Mouse (Mus musculus) intestine, embryonic 14.5 days (tissue): ENCODE data around the gene Dlgap3. TPM values are rescaled to one million over a fixed set of nuclear protein-coding genes. Genes with fewer than 3 reads are reported as not detected.

Source experiments
- ATAC-seq: fragments of 200-750 bp; cut with Nextera tagmentation; replicated peaks from 2 replicates; pipeline ENCODE4 v1.8.0; 2017; ENCODE audit warnings: low read depth, moderate number of reproducible peaks, moderate TSS enrichment, moderate library complexity; ENCODE audit not compliant: low FRiP score, low TSS enrichment
- DNase-seq: peaks from one replicate; pipeline ENCODE4 v3.0.0-alpha.2; 2018; ENCODE audit warnings: low spot score
- H3K27ac ChIP-seq: fragments of 300-500 bp; sonication (generic); 2 replicates; pipeline ENCODE4 v1.5.1; 2014; ENCODE audit warnings: low read depth, mild to moderate bottlenecking, control low read depth
- H3K27me3 ChIP-seq: fragments of 300-500 bp; sonication (generic); replicated peaks from 2 replicates; pipeline ENCODE4 v1.6.1; 2014; ENCODE audit warnings: low read length, control low read depth; ENCODE audit not compliant: control insufficient read depth, insufficient read depth
- H3K36me3 ChIP-seq: fragments of 300-500 bp; sonication (generic); 2 replicates; pipeline ENCODE4 v1.6.1; 2014; ENCODE audit warnings: low read length, control low read depth; ENCODE audit not compliant: control insufficient read depth, insufficient read depth
- H3K4me1 ChIP-seq: fragments of 300-500 bp; sonication (generic); replicated peaks from 2 replicates; pipeline ENCODE4 v1.6.1; 2014; ENCODE audit warnings: low read length, control low read depth, mixed read lengths; ENCODE audit not compliant: control insufficient read depth, insufficient read depth
- H3K4me2 ChIP-seq: fragments of 300-500 bp; sonication (generic); 2 replicates; pipeline ENCODE4 v1.6.1; 2014; ENCODE audit warnings: low read length
- H3K4me3 ChIP-seq: fragments of 300-500 bp; sonication (generic); 2 replicates; pipeline ENCODE4 v1.5.1; 2014; ENCODE audit warnings: low read depth, low read length, control low read depth, mixed read lengths
- H3K9ac ChIP-seq: fragments of 300-500 bp; sonication (generic); 2 replicates; pipeline ENCODE4 v1.6.1; 2014; ENCODE audit warnings: mild to moderate bottlenecking, low read length
- H3K9me3 ChIP-seq: fragments of 300-500 bp; sonication (generic); 2 replicates; pipeline ENCODE4 v1.6.1; 2016; ENCODE audit warnings: low read length, control low read depth; ENCODE audit not compliant: control insufficient read depth
- WGBS: fragments of 180-500 bp; shearing (Covaris S2); extraction: QIAGEN DNeasy Blood & Tissue Kit; methylation state at CpG from one replicate; pipeline ENCODE4 v1.1.7; 2014; 5-methylcytosine and 5-hydroxymethylcytosine counted together
- polyA plus RNA-seq: library from polyadenylated mRNA; unstranded; fragments of >200 nt; fragmentation: Nextera tagmentation; extraction: Ambion mirVana; gene quantifications from 2 replicates; pipeline ENCODE4 v1.2.1, GENCODE M21; 2014

Dlgap3 gene
- polyA plus RNA-seq, 1 experiment from 2014 or later: 1.5 TPM

DNA sequence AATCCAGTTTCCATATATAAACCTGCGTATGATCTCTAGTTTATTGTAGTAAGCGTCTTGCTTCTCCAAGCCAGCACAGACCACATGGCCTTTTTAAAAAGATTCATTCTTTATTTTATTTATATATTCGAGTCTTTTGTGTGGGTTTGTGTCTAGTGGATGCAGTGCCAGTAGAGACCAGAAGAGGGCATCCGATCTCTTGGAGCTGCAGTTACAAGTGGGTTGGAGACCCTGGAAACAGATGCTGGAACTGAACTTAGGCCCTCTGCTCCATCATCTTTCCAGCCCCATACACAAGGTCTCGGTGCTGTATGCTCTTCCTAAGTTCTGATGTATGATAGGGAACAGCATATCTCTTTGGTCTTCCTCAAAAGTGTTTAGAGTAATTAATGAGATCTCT is 13.2 kb upstream of the Dlgap3 start:
- Histone ChIP-seq H3K27ac (no peak overlapping the region), H3K9ac (no peak overlapping the region), H3K9me3 (no peaks in the 10 kb centered on the region), H3K4me1 (no peaks in the 10 kb centered on the region), H3K27me3 (no peaks in the 10 kb centered on the region), H3K4me2 (no peak overlapping the region), H3K4me3 (no peak overlapping the region), H3K36me3 (no peaks in the 10 kb centered on the region)
- no peak for DNase-seq
- 64% methylated on average over 5 of the region's 5 CpGs for WGBS
- ATAC-seq: no peak

GRCm38 (mm10) chr4:127157746-127158145 is 11.3 kb upstream of the Dlgap3 start:
- no peak overlapping the region for H3K4me2 ChIP-seq
- no peaks in the 10 kb centered on the region for H3K36me3 ChIP-seq
- WGBS: 89% methylated on average over 4 of the region's 4 CpGs
- H3K27me3 ChIP-seq: no peaks in the 10 kb centered on the region
- no peak overlapping the region for H3K4me3 ChIP-seq
- H3K27ac ChIP-seq: no peak overlapping the region
- no peaks in the 10 kb centered on the region for H3K4me1 ChIP-seq
- DNase-seq: no peak
- no peaks in the 10 kb centered on the region for H3K9me3 ChIP-seq
- H3K9ac ChIP-seq: no peak overlapping the region
- ATAC-seq: no peak

DNA sequence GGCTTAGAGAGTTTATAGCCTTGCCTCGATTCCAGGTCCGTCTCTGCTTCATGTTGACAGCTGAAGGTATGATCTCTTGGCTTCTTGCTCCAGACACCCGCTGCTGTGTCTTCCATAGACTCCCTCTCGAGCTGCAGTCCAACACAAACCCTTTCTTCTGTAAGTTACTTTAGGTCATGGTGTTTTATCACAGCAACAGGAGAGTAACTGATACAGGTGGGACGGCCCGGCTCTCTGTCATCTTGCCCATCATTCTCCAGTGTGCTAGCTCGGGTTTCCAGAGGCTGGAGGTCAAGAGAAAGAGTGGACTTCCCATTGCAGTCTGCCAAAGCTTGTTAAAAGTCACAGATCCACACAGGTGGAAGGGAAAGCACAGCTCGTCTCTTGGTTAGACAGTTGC is 5.1 kb upstream of the Dlgap3 start:
- no peaks in the 10 kb centered on the region for H3K36me3 ChIP-seq
- H3K4me3 ChIP-seq: no peak overlapping the region
- H3K4me2 ChIP-seq: no peak overlapping the region
- no peak overlapping the region for H3K9ac ChIP-seq
- peaks cover 29% of the 10 kb centered on the region for H3K27me3 ChIP-seq
- no peak for ATAC-seq
- 71% methylated on average over 8 of the region's 8 CpGs for WGBS
- H3K9me3 ChIP-seq: no peaks in the 10 kb centered on the region
- DNase-seq: no peak
- H3K27ac ChIP-seq: no peak overlapping the region
- no peaks in the 10 kb centered on the region for H3K4me1 ChIP-seq

DNA sequence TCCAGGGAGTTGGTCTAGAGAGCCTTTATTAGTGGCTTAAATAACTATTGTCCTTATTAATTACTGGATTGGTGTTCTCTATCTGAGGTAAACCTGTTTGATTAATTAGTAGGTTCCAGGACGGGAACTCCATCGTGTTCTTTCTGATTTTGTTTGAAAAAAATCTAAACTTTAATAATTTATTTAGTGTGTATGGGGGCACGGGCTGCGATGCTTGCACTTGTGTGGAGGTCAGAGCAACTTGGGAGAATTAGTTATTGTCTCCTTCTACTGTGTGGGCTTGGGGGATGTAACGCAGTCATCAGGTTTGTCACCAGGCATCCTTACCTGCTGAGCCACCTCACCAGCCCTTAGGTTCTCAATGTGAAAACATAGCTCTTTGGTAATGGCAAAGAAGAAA is 1.9 kb upstream of the Dlgap3 start:
- Histone ChIP-seq H3K27ac (no peak overlapping the region), H3K27me3 (peaks cover 54% of the 10 kb centered on the region)
- no peak for ATAC-seq

GRCm38 (mm10) chr4:127167731-127168130 is 1.3 kb upstream of the Dlgap3 start:
- 18% methylated on average over 8 of the region's 8 CpGs for WGBS
- H3K4me3 ChIP-seq: no peak overlapping the region
- ATAC-seq (no peak), DNase-seq (no peak)
- H3K4me2 ChIP-seq: peak overlapping the region; percentile 99
- H3K9ac ChIP-seq: no peak overlapping the region
- no peaks in the 10 kb centered on the region for H3K9me3 ChIP-seq
- H3K36me3 ChIP-seq: no peaks in the 10 kb centered on the region
- no peak overlapping the region for H3K27ac ChIP-seq
- H3K4me1 ChIP-seq: no peaks in the 10 kb centered on the region; the same call in 1 of the 2 replicates
- H3K27me3 ChIP-seq: peaks cover 59% of the 10 kb centered on the region

More for the DNA sequence above, 1.9 kb upstream of the Dlgap3 start:
- no peaks in the 10 kb centered on the region; the same call in 1 of the 2 replicates for H3K4me1 ChIP-seq
- WGBS: 68% methylated on average over 5 of the region's 5 CpGs
- no peaks in the 10 kb centered on the region for H3K36me3 ChIP-seq
- H3K4me2 ChIP-seq: no peak overlapping the region
- no peak overlapping the region for H3K9ac ChIP-seq
- H3K9me3 ChIP-seq: no peaks in the 10 kb centered on the region
- DNase-seq: no peak
- no peak overlapping the region for H3K4me3 ChIP-seq

DNA sequence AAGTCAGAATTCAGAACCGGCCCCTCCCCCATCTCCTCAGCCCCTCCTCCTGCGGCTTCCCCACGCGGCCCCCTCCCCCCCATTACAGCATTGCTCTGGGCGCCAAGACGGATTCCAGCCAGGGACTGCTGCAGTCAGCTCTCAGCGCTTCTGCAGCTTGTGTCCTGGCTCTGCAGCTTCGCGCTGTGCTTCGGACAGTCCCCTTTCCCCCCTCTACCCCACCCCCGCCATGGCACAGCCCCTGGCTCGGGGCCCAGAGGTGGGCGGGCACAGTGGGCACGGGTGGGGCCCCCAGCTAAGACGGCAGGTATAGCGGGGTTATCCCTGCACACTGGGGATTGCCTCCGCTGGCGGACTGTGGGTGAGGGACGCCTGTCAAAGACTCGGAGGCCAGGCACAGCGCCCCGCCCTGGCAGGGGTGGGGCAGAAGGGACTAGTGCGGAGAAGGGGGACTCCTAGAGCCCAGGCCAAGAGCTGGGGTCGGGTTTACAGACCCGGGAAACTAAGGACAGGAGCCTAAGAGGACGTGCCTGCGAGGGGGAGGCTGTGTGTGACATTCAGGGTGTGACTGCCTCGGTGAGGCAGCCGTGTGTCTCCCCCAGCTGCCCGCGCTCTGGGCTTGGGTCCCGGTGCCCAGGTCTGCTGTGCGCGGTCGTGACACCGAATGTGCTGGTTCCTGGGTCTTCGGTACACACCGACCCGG is 642 bp upstream of the Dlgap3 start:
- no peaks in the 10 kb centered on the region for H3K9me3 ChIP-seq
- no peaks in the 10 kb centered on the region for H3K36me3 ChIP-seq
- H3K27ac ChIP-seq: no peak overlapping the region
- ATAC-seq (peak; percentile 68), DNase-seq (peak; percentile 81)
- 1% methylated on average over 39 of the region's 39 CpGs for WGBS
- H3K4me2 ChIP-seq: peak overlapping the region; percentile 99
- H3K27me3 ChIP-seq: peaks cover 59% of the 10 kb centered on the region
- peak overlapping the region; percentile 41 for H3K9ac ChIP-seq
- H3K4me3 ChIP-seq: peak overlapping the region; percentile 59
- no peaks in the 10 kb centered on the region; the same call in 1 of the 2 replicates for H3K4me1 ChIP-seq

DNA sequence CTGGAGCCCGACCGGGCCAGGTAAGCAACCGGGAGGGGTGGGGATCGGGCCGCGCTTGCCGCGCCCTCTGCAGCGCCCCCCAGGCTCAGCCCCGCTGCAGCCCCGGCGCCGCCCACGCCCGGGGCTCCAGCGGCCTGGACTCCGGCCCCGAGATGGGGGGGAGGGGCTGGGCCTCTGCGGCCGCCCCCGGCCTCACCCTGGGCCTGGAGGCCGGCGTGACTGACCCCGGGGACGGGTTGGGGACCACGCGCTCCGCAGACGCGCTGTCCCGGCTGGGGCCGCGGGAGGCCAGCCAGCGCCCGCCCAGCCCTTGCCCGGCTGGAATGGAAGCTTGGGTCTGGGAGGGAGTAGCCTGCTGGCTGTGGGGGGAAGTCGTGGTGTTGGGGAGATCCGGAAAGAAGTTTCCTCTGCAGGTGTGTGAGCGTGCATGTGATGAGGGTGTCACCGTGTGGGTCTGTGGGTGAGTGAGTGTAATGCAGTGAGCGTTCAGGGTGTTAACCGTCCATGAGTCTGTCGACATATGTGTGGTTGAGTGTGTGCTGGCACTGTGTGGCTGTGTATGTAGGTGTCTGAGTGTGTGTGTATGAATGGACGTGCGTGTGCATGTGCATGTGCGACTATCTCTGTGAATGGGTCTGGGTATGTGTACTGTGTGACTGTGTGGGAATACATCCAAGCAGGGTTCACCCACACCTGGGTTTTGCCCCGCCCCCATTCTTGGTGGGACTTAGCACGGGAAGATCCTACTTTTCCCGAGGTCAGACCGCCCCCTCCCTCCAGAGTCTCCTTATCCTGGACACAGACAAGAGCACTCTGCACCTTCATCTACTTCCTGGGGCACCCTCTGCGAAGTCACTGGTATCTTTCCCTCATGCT is 580 bp downstream of the Dlgap3 start:
- ATAC-seq (peak; percentile 63), DNase-seq (peak; percentile 67)
- H3K36me3 ChIP-seq: no peaks in the 10 kb centered on the region
- peak overlapping the region; percentile 99 for H3K4me2 ChIP-seq
- 3% methylated on average over 43 of the region's 51 CpGs for WGBS
- no peaks in the 10 kb centered on the region; the same call in 1 of the 2 replicates for H3K4me1 ChIP-seq
- no peaks in the 10 kb centered on the region for H3K9me3 ChIP-seq
- peak overlapping the region; percentile 41 for H3K9ac ChIP-seq
- H3K27ac ChIP-seq: no peak overlapping the region
- H3K27me3 ChIP-seq: peaks cover 59% of the 10 kb centered on the region
- H3K4me3 ChIP-seq: peak overlapping the region; percentile 59

DNA sequence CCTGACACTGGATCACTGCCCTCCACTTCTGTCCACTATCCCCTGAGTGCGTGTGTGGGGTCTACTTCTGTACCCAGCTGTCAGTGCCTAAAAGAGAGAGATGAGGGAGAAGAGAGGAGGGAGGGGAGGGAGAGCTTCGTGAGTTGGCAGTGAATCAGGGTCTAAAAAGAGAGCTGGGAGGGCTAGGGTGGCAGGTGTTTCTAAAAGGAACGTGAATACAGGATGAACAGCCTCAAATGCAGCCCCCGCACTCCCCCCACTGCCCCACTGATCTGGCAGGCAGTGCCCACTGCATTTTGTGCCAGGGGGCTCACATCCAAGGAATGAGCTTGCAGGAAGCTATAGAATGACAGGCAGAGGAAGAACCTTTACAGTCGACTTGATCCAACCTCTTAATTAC is 1.9 kb downstream of the Dlgap3 start:
- Histone ChIP-seq H3K9me3 (no peaks in the 10 kb centered on the region), H3K36me3 (no peaks in the 10 kb centered on the region), H3K9ac (no peak overlapping the region), H3K27ac (no peak overlapping the region), H3K4me3 (no peak overlapping the region), H3K4me2 (no peak overlapping the region), H3K27me3 (peaks cover 56% of the 10 kb centered on the region), H3K4me1 (no peaks in the 10 kb centered on the region; the same call in 1 of the 2 replicates)
- ATAC-seq (no peak), DNase-seq (no peak)
- WGBS: 44% methylated on average over 5 of the region's 5 CpGs
